16 mouse cellular contexts compared by ENCODE assay signal in genomic region chr7:112155194-112155593, GRCm38 (mm10). TPM values are rescaled to one million over a fixed set of nuclear protein-coding genes. Genes with fewer than 3 reads are reported as not detected.
A peak's percentile ranks its signal among the peaks of the same experiment; 100 is the strongest.
DNase-seq lines count a peak whose midpoint lies in the region; ATAC-seq and TF ChIP-seq lines count a peak whose summit lies in the region.
"Had no signal": no experiment of that assay in that cellular context is flagged by ENCODE, and none has a peak within 500 bp of the region (broad histone marks: within the 10 kb centered on the region; RNA-seq: fewer than 3 reads in every experiment).

No protein-coding gene starts in this region.

- ATAC-seq in heart, postnatal 0 days (ENCODE audit: insufficient read depth, low read depth), result no peak
- ATAC-seq in lung, embryonic 14.5 days (ENCODE audit: insufficient read depth), result peak; percentile 28
- no peak for ATAC-seq in limb, embryonic 14.5 days (ENCODE audit: low FRiP score, low read depth)
- ATAC-seq in stomach, embryonic 15.5 days (ENCODE audit: insufficient read depth, low FRiP score, low read depth), result no peak
- ATAC-seq: CD4-positive, CD25-positive, alpha-beta regulatory T cell, adult 4 months had no signal

- no peak for TF ChIP-seq CTCF in heart, postnatal 0 days (IDR thresholded peaks at IDR 0.05; ENCODE audit: low read depth)
- no peak for TF ChIP-seq CTCF in lung, embryonic 14.5 days (IDR thresholded peaks at IDR 0.05; ENCODE audit: low read depth)
- TF ChIP-seq CTCF in lung, adult 2 months (IDR thresholded peaks at IDR 0.05; ENCODE audit: insufficient read depth, low read length), result no peak

- H3K4me2 ChIP-seq in heart, postnatal 0 days (ENCODE audit: low read depth, low read length), result peak overlapping the region; percentile 17; the same call in 1 of the 2 replicates
- H3K4me2 ChIP-seq in lung, embryonic 14.5 days, result peak overlapping the region; percentile 33
- peak overlapping the region; percentile 13; the same call in 1 of the 2 replicates for H3K4me2 ChIP-seq in limb, embryonic 14.5 days (replicated peaks; ENCODE audit: low read depth, low read length, severe bottlenecking)
- H3K4me2 ChIP-seq in stomach, embryonic 15.5 days, result no peak overlapping the region
- H3K4me2 ChIP-seq: forebrain, embryonic 12.5 days; midbrain, embryonic 12.5 days; neural tube, embryonic 13.5 days had no signal

- H3K4me3 ChIP-seq in heart, postnatal 0 days (ENCODE audit: low read depth, low read length), result no peak overlapping the region
- no peak overlapping the region for H3K4me3 ChIP-seq in heart, embryonic 10.5 days
- H3K4me3 ChIP-seq in lung, embryonic 14.5 days (ENCODE audit: low read depth, low read length), result no peak overlapping the region
- H3K4me3 ChIP-seq in lung, adult 2 months (replicated peaks; ENCODE audit: extremely low read depth, low read depth, low read length), result no peak overlapping the region
- no peak overlapping the region for H3K4me3 ChIP-seq in limb, embryonic 14.5 days (replicated peaks; ENCODE audit: low read length)
- no peak overlapping the region for H3K4me3 ChIP-seq in stomach, embryonic 15.5 days (replicated peaks)
- H3K4me3 ChIP-seq: forebrain, embryonic 12.5 days; midbrain, embryonic 12.5 days; neural tube, embryonic 13.5 days had no signal

- DNase-seq in heart, postnatal 0 days (ENCODE audit: low spot score), result peak; percentile 27
- DNase-seq in heart, embryonic 10.5 days (ENCODE audit: low spot score), result no peak
- peak; percentile 84 for DNase-seq in lung, embryonic 14.5 days
- DNase-seq in lung, adult 2 months, result no peak
- DNase-seq in limb, embryonic 14.5 days (ENCODE audit: low spot score), result peak; percentile 39
- DNase-seq in spleen, postnatal 4 days (ENCODE audit: low spot score in 2 of 2), result no peak
- no peak for DNase-seq in ovary, adult 18-20 months (ENCODE audit: low spot score)
- DNase-seq: adrenal gland, adult 8-10 months; gastrocnemius, postnatal 10 days had no signal

- peaks cover 15% of the 10 kb centered on the region; the same call in 1 of the 2 replicates for H3K27me3 ChIP-seq in heart, postnatal 0 days (ENCODE audit: control insufficient read depth, insufficient read depth, low read length)
- peaks cover 17% of the 10 kb centered on the region; the same call in 1 of the 2 replicates for H3K27me3 ChIP-seq in heart, embryonic 10.5 days (ENCODE audit: insufficient read depth, poor library complexity, severe bottlenecking)
- H3K27me3 ChIP-seq in lung, embryonic 14.5 days (ENCODE audit: insufficient read depth, low read length), result no peaks in the 10 kb centered on the region
- H3K27me3 ChIP-seq in limb, embryonic 14.5 days (ENCODE audit: control insufficient read depth, insufficient read depth, low read length), result no peaks in the 10 kb centered on the region
- no peaks in the 10 kb centered on the region for H3K27me3 ChIP-seq in stomach, embryonic 15.5 days (replicated peaks)
- H3K27me3 ChIP-seq: Patski had no signal

- no peaks in the 10 kb centered on the region for H3K36me3 ChIP-seq in heart, postnatal 0 days (replicated peaks; ENCODE audit: control insufficient read depth, insufficient read depth, low read length)
- peaks cover 7% of the 10 kb centered on the region for H3K36me3 ChIP-seq in heart, embryonic 10.5 days
- 0 out of 2 replicates have a peak, but pooled peaks cover under 1% of the 10 kb centered on the region for H3K36me3 ChIP-seq in lung, embryonic 14.5 days (ENCODE audit: insufficient read depth)
- H3K36me3 ChIP-seq in limb, embryonic 14.5 days (ENCODE audit: control insufficient read depth, insufficient read depth, low read length), result peaks cover 3% of the 10 kb centered on the region; the same call in 1 of the 2 replicates
- H3K36me3 ChIP-seq in stomach, embryonic 15.5 days, result no peaks in the 10 kb centered on the region
- H3K36me3 ChIP-seq: midbrain, embryonic 12.5 days; neural tube, embryonic 13.5 days had no signal

- peak overlapping the region; percentile 34; the same call in 1 of the 2 replicates for H3K27ac ChIP-seq in heart, postnatal 0 days (ENCODE audit: low read depth)
- H3K27ac ChIP-seq in heart, embryonic 10.5 days, result no peak overlapping the region
- peak overlapping the region; percentile 80 for H3K27ac ChIP-seq in lung, embryonic 14.5 days (ENCODE audit: low read depth)
- peak overlapping the region; percentile 40; the same call in 1 of the 2 replicates for H3K27ac ChIP-seq in limb, embryonic 14.5 days (replicated peaks; ENCODE audit: low read depth, low read length)
- H3K27ac ChIP-seq in stomach, embryonic 15.5 days, result peak overlapping the region; percentile 64; the same call in 1 of the 2 replicates
- H3K27ac ChIP-seq: forebrain, embryonic 12.5 days; liver, embryonic 14.5 days; midbrain, embryonic 12.5 days; neural tube, embryonic 13.5 days had no signal

- WGBS in heart, postnatal 0 days, result 28% methylated on average over 1 of the region's 1 CpGs
- WGBS in heart, embryonic 10.5 days, result 24% methylated on average over 1 of the region's 1 CpGs
- WGBS in lung, embryonic 14.5 days, result 7% methylated on average over 1 of the region's 1 CpGs
- 7% methylated on average over 1 of the region's 1 CpGs for WGBS in lung, adult 2 months
- WGBS in limb, embryonic 14.5 days, result 3% methylated on average over 1 of the region's 1 CpGs
- WGBS in stomach, embryonic 15.5 days, result 0% methylated on average over 1 of the region's 1 CpGs

- H3K9me3 ChIP-seq in heart, postnatal 0 days (replicated peaks; ENCODE audit: control insufficient read depth, low read length), result no peaks in the 10 kb centered on the region
- no peaks in the 10 kb centered on the region for H3K9me3 ChIP-seq in heart, embryonic 10.5 days
- H3K9me3 ChIP-seq in lung, embryonic 14.5 days (ENCODE audit: low read depth, low read length), result no peaks in the 10 kb centered on the region
- H3K9me3 ChIP-seq in limb, embryonic 14.5 days (ENCODE audit: control insufficient read depth, low read length), result no peaks in the 10 kb centered on the region
- no peaks in the 10 kb centered on the region for H3K9me3 ChIP-seq in stomach, embryonic 15.5 days
- H3K9me3 ChIP-seq: forebrain, embryonic 12.5 days; midbrain, embryonic 12.5 days; neural tube, embryonic 13.5 days had no signal

- H3K4me1 ChIP-seq in heart, postnatal 0 days (ENCODE audit: control insufficient read depth, insufficient read depth), result peaks cover 14% of the 10 kb centered on the region; the same call in 1 of the 2 replicates
- peaks cover 68% of the 10 kb centered on the region for H3K4me1 ChIP-seq in heart, embryonic 10.5 days
- H3K4me1 ChIP-seq in lung, embryonic 14.5 days (ENCODE audit: insufficient read depth), result peaks cover 11% of the 10 kb centered on the region
- H3K4me1 ChIP-seq in lung, adult 2 months (ENCODE audit: control insufficient read depth, insufficient read depth, low read length), result 0 out of 2 replicates have a peak, but pooled peaks cover 2% of the 10 kb centered on the region
- peaks cover 41% of the 10 kb centered on the region for H3K4me1 ChIP-seq in limb, embryonic 14.5 days (ENCODE audit: control insufficient read depth, insufficient read depth, low read length)
- H3K4me1 ChIP-seq in stomach, embryonic 15.5 days, result peaks cover 14% of the 10 kb centered on the region

- no peak for TF ChIP-seq EP300 in heart, postnatal 0 days (IDR thresholded peaks at IDR 0.05; ENCODE audit: low read depth)

- TF ChIP-seq POLR2A in lung, adult 2 months (IDR thresholded peaks at IDR 0.05; ENCODE audit: borderline replicate concordance, extremely low read depth, low read depth, low read length), result no peak
- TF ChIP-seq POLR2A in limb, embryonic 14.5 days (IDR thresholded peaks at IDR 0.05; ENCODE audit: borderline replicate concordance, extremely low read depth, insufficient read depth, insufficient read length), result no peak

- no peak overlapping the region for H3K9ac ChIP-seq in heart, postnatal 0 days (replicated peaks; ENCODE audit: low read depth, low read length)
- H3K9ac ChIP-seq in lung, embryonic 14.5 days, result no peak overlapping the region
- H3K9ac ChIP-seq in limb, embryonic 14.5 days (ENCODE audit: low read depth, low read length, severe bottlenecking), result no peak overlapping the region
- H3K9ac ChIP-seq in stomach, embryonic 15.5 days, result no peak overlapping the region
- H3K9ac ChIP-seq: forebrain, embryonic 12.5 days; liver, embryonic 14.5 days; midbrain, embryonic 12.5 days; neural tube, embryonic 13.5 days had no signal

RNA-seq across cellular contexts. Expression of gene Dkk3, which starts 3.7 kb away (rescaled TPM):
- 53.8 and 56.0 TPM in 2 replicates for total RNA-seq in heart, postnatal 0 days (2014; rRNA removed; ENCODE audit: low replicate concordance)
- 90.6 and 96.6 TPM in 2 replicates for polyA plus RNA-seq in heart, postnatal 0 days (2015; fragmentation: Nextera tagmentation; extraction: Ambion mirVana)
- 59.8 and 101 TPM in 2 replicates for polyA plus RNA-seq in heart, embryonic 10.5 days (2016; fragmentation: Nextera tagmentation; extraction: Ambion mirVana)
- 25.1 and 28.1 TPM in 2 replicates for polyA plus RNA-seq in lung, embryonic 14.5 days (2014; fragmentation: Nextera tagmentation; extraction: Ambion mirVana)
- polyA plus RNA-seq in lung, adult 2 months (2012; rRNA removed), result 28.3 and 32.3 TPM in 2 replicates
- polyA plus RNA-seq in limb, embryonic 14.5 days (2012; rRNA removed), result 37.9 and 39.9 TPM in 2 replicates
- polyA plus RNA-seq in limb, embryonic 14.5 days (2014; fragmentation: Nextera tagmentation; extraction: Ambion mirVana), result 62.6 and 66.8 TPM in 2 replicates
- 30.7 and 33.1 TPM in 2 replicates for polyA plus RNA-seq in stomach, embryonic 15.5 days (2015; fragmentation: Nextera tagmentation; extraction: Ambion mirVana)

Comparison
In these comparisons a context has a peak if more than half of its experiments do, and no peak if none do; other contexts are left out.
1. DNase-seq: peak in heart, postnatal 0 days (single experiment), lung, embryonic 14.5 days (single experiment) and limb, embryonic 14.5 days (single experiment); none in heart, embryonic 10.5 days (single experiment), lung, adult 2 months (single experiment), spleen, postnatal 4 days (0 of 2) and ovary, adult 18-20 months (single experiment).